Mouse (Mus musculus) bone marrow, adult 2 months (tissue): ENCODE measurements around the gene Sugp2. TPM values are rescaled to one million over a fixed set of nuclear protein-coding genes. Genes with fewer than 3 reads are reported as not detected.

Source experiments
- H3K27ac ChIP-seq: fragments of 200-500 bp; 2 replicates; pipeline ENCODE4 v1.5.1; 2012; ENCODE audit warnings: low read depth, mild to moderate bottlenecking, control low read depth, inconsistent platforms, low read length; ENCODE audit not compliant: control insufficient read depth, poor library complexity, insufficient read depth
- H3K4me1 ChIP-seq: fragments of 200-500 bp; 2 replicates; pipeline ENCODE4 v1.6.1; 2011; ENCODE audit warnings: low read length; ENCODE audit not compliant: control insufficient read depth, insufficient read depth
- H3K4me3 ChIP-seq: fragments of 200-500 bp; replicated peaks from 2 replicates; pipeline ENCODE3; 2011; ENCODE audit warnings: mild to moderate bottlenecking, low read depth, low read length, control low read depth; ENCODE audit not compliant: control insufficient read depth
- CTCF ChIP-seq: fragments of 200-500 bp; IDR thresholded peaks from 2 replicates; pipeline ENCODE4 v1.5.1; 2011; ENCODE audit warnings: low read length, control low read depth; ENCODE audit not compliant: control insufficient read depth, insufficient read depth
- POLR2A ChIP-seq: fragments of 200-500 bp; IDR thresholded peaks from 2 replicates; pipeline ENCODE4 v1.6.1; 2011; ENCODE audit warnings: low read depth, mild to moderate bottlenecking, control low read depth, low read length, borderline replicate concordance; ENCODE audit not compliant: control insufficient read depth
- WGBS: fragments of 180-500 bp; shearing (Covaris S2); methylation state at CpG from one replicate; pipeline ENCODE4 v1.1.7; 2018; 5-methylcytosine and 5-hydroxymethylcytosine counted together
- polyA plus RNA-seq: library from polyadenylated mRNA; stranded (reverse); fragments of >200 nt; gene quantifications from 2 replicates; pipeline ENCODE4 v1.2.4, GENCODE M21; 2011; ENCODE audit warnings: low replicate concordance; ENCODE audit not compliant: missing spikeins, insufficient read depth, insufficient read length

Sugp2 gene
- polyA plus RNA-seq, 1 experiment: 192 TPM

- no peak overlapping the region for H3K27ac ChIP-seq
- WGBS: 93% methylated on average over 4 of the region's 4 CpGs
Measured at GRCm38 (mm10) chr8:70203072-70203471, 31.0 kb upstream of the Sugp2 start.

GRCm38 (mm10) chr8:70204757-70205156 lies 29.3 kb upstream of the Sugp2 start:
- H3K27ac ChIP-seq: no peak overlapping the region

More at GRCm38 (mm10) chr8:70203072-70203471, 31.0 kb upstream of the Sugp2 start:
- Histone ChIP-seq H3K4me3 (no peak overlapping the region), H3K4me1 (peaks cover 5% of the 10 kb centered on the region; the same call in 1 of the 2 replicates)
- TF ChIP-seq POLR2A (no peak), CTCF (no peak)

GRCm38 (mm10) chr8:70208130-70208529 lies 25.9 kb upstream of the Sugp2 start:
- H3K27ac ChIP-seq: no peak overlapping the region
- 90% methylated on average over 1 of the region's 1 CpGs for WGBS
- no peaks in the 10 kb centered on the region; the same call in 1 of the 2 replicates for H3K4me1 ChIP-seq
- H3K4me3 ChIP-seq: no peak overlapping the region
- TF ChIP-seq POLR2A (no peak), CTCF (no peak)

More at GRCm38 (mm10) chr8:70204757-70205156, 29.3 kb upstream of the Sugp2 start:
- TF ChIP-seq POLR2A (no peak), CTCF (no peak)
- Histone ChIP-seq H3K4me3 (no peak overlapping the region), H3K4me1 (peaks cover 5% of the 10 kb centered on the region; the same call in 1 of the 2 replicates)
- WGBS: 51% methylated on average over 1 of the region's 1 CpGs

GRCm38 (mm10) chr8:70210538-70210937 lies 23.5 kb upstream of the Sugp2 start:
- no peak overlapping the region for H3K4me3 ChIP-seq
- H3K27ac ChIP-seq: no peak overlapping the region
- TF ChIP-seq POLR2A: no peak
- no peak for TF ChIP-seq CTCF
- 83% methylated on average over 8 of the region's 8 CpGs for WGBS
- no peaks in the 10 kb centered on the region; the same call in 1 of the 2 replicates for H3K4me1 ChIP-seq

- no peaks in the 10 kb centered on the region; the same call in 1 of the 2 replicates for H3K4me1 ChIP-seq
- H3K4me3 ChIP-seq: peak overlapping the region; percentile 90
- WGBS: 81% methylated on average over 1 of the region's 1 CpGs
- no peak overlapping the region for H3K27ac ChIP-seq
- TF ChIP-seq CTCF (no peak), POLR2A (no peak)
Measured at GRCm38 (mm10) chr8:70211275-70211674, 22.8 kb upstream of the Sugp2 start.

GRCm38 (mm10) chr8:70211726-70212111 lies 22.3 kb upstream of the Sugp2 start:
- H3K27ac ChIP-seq: peak overlapping the region; percentile 72
- no peak for TF ChIP-seq POLR2A
- no peak for TF ChIP-seq CTCF
- H3K4me1 ChIP-seq: no peaks in the 10 kb centered on the region; the same call in 1 of the 2 replicates
- peak overlapping the region; percentile 90 for H3K4me3 ChIP-seq
- under 1% methylated on average over 31 of the region's 31 CpGs for WGBS

- no peak for TF ChIP-seq CTCF
- TF ChIP-seq POLR2A: peak; percentile 86
- no peaks in the 10 kb centered on the region; the same call in 1 of the 2 replicates for H3K4me1 ChIP-seq
- peak within 1 kb of the TSS; percentile 75 for H3K27ac ChIP-seq
- H3K4me3 ChIP-seq: peak within 1 kb of the TSS; percentile 90
- WGBS: under 1% methylated on average over 66 of the region's 66 CpGs
Measured at GRCm38 (mm10) chr8:70212112-70213055, 21.6 kb upstream of the Sugp2 start, which contains the start of gene Slc25a42. Slc25a42 (minus strand) TSS chr8:70212305.

- no peak overlapping the region for H3K4me3 ChIP-seq
- 66% methylated on average over 3 of the region's 3 CpGs for WGBS
- H3K27ac ChIP-seq: no peak overlapping the region
- TF ChIP-seq CTCF (no peak), POLR2A (no peak)
- no peaks in the 10 kb centered on the region; the same call in 1 of the 2 replicates for H3K4me1 ChIP-seq
Measured at GRCm38 (mm10) chr8:70214411-70214810, 19.6 kb upstream of the Sugp2 start.
